Mouse (Mus musculus): ENCODE measurements around the gene Kif3c. TPM values are rescaled to one million over a fixed set of nuclear protein-coding genes. Genes with fewer than 3 reads are reported as not detected.

Kif3c gene
- polyA plus RNA-seq, 2 experiments: 10.4 to 15.7 TPM

- Histone ChIP-seq H3K9ac (ENCODE audit: low read depth, low read length, severe bottlenecking) (no peak overlapping the region), H3K4me1 (ENCODE audit: control insufficient read depth, insufficient read depth, low read length) (peaks cover 4% of the 10 kb centered on the region; the same call in 1 of the 2 replicates), H3K36me3 (ENCODE audit: control insufficient read depth, insufficient read depth, low read length) (no peaks in the 10 kb centered on the region), H3K9me3 (ENCODE audit: control insufficient read depth, low read length) (no peaks in the 10 kb centered on the region), H3K4me2 (replicated peaks; ENCODE audit: low read depth, low read length, severe bottlenecking) (no peak overlapping the region), H3K27ac (replicated peaks; ENCODE audit: low read depth, low read length) (no peak overlapping the region), H3K27me3 (ENCODE audit: control insufficient read depth, insufficient read depth, low read length) (no peaks in the 10 kb centered on the region), H3K4me3 (replicated peaks; ENCODE audit: low read length) (no peak overlapping the region)
- TF ChIP-seq POLR2A (IDR thresholded peaks at IDR 0.05; ENCODE audit: borderline replicate concordance, extremely low read depth, insufficient read depth, insufficient read length): no peak
- ATAC-seq (ENCODE audit: low FRiP score, low read depth): no peak
- WGBS: 85% methylated on average over 2 of the region's 2 CpGs
- DNase-seq (ENCODE audit: low spot score): no peak
Measured at GRCm38 (mm10) chr12:3360043-3360442, 4.9 kb upstream of the Kif3c start.

DNA sequence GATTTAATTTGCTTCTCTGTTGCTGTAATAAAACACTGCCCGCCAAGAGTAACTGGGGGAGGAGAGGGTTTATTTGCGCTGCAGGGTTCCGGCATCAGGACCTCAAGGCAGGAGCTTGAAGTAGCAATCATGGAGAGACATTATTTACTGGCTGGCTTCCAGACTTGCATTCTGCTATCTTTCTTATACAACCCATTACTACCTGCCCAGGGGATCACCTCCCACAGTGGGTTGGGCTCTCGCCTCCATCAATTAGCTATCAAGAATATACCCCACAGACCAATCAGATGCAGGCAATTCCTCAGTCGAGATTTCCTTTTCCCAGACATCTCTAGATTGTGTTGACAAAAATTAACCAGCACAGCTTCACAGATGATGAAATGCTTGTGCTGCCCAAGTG is 856 bp upstream of the Kif3c start:
- ATAC-seq (ENCODE audit: low FRiP score, low read depth): no peak
- Histone ChIP-seq H3K27ac (replicated peaks; ENCODE audit: low read depth, low read length) (peak overlapping the region; percentile 77; the same call in 1 of the 2 replicates), H3K4me2 (replicated peaks; ENCODE audit: low read depth, low read length, severe bottlenecking) (no peak overlapping the region), H3K9me3 (ENCODE audit: control insufficient read depth, low read length) (peaks cover 6% of the 10 kb centered on the region; the same call in 1 of the 2 replicates), H3K36me3 (ENCODE audit: control insufficient read depth, insufficient read depth, low read length) (peaks cover 10% of the 10 kb centered on the region), H3K4me1 (ENCODE audit: control insufficient read depth, insufficient read depth, low read length) (peaks cover 19% of the 10 kb centered on the region), H3K27me3 (ENCODE audit: control insufficient read depth, insufficient read depth, low read length) (no peaks in the 10 kb centered on the region), H3K4me3 (replicated peaks; ENCODE audit: low read length) (no peak overlapping the region), H3K9ac (ENCODE audit: low read depth, low read length, severe bottlenecking) (no peak overlapping the region)
- 79% methylated on average over 5 of the region's 5 CpGs for WGBS
- no peak for DNase-seq (ENCODE audit: low spot score)
- TF ChIP-seq POLR2A (IDR thresholded peaks at IDR 0.05; ENCODE audit: borderline replicate concordance, extremely low read depth, insufficient read depth, insufficient read length): no peak

GRCm38 (mm10) chr12:3365449-3366189 is 687 bp downstream of the Kif3c start:
- Histone ChIP-seq H3K36me3 (ENCODE audit: control insufficient read depth, insufficient read depth, low read length) (peaks cover 10% of the 10 kb centered on the region), H3K4me1 (ENCODE audit: control insufficient read depth, insufficient read depth, low read length) (peaks cover 21% of the 10 kb centered on the region), H3K4me2 (replicated peaks; ENCODE audit: low read depth, low read length, severe bottlenecking) (peak overlapping the region; percentile 95), H3K9me3 (ENCODE audit: control insufficient read depth, low read length) (peaks cover 6% of the 10 kb centered on the region; the same call in 1 of the 2 replicates), H3K4me3 (replicated peaks; ENCODE audit: low read length) (peak overlapping the region; percentile 81), H3K27ac (replicated peaks; ENCODE audit: low read depth, low read length) (peak overlapping the region; percentile 77), H3K27me3 (ENCODE audit: control insufficient read depth, insufficient read depth, low read length) (no peaks in the 10 kb centered on the region), H3K9ac (ENCODE audit: low read depth, low read length, severe bottlenecking) (peak overlapping the region; percentile 87)
- ATAC-seq (ENCODE audit: low FRiP score, low read depth): peak; percentile 11; the same call in 1 of the 2 replicates
- WGBS: 2% methylated on average over 30 of the region's 31 CpGs
- no peak for TF ChIP-seq POLR2A (IDR thresholded peaks at IDR 0.05; ENCODE audit: borderline replicate concordance, extremely low read depth, insufficient read depth, insufficient read length)
- DNase-seq (ENCODE audit: low spot score): no peak

DNA sequence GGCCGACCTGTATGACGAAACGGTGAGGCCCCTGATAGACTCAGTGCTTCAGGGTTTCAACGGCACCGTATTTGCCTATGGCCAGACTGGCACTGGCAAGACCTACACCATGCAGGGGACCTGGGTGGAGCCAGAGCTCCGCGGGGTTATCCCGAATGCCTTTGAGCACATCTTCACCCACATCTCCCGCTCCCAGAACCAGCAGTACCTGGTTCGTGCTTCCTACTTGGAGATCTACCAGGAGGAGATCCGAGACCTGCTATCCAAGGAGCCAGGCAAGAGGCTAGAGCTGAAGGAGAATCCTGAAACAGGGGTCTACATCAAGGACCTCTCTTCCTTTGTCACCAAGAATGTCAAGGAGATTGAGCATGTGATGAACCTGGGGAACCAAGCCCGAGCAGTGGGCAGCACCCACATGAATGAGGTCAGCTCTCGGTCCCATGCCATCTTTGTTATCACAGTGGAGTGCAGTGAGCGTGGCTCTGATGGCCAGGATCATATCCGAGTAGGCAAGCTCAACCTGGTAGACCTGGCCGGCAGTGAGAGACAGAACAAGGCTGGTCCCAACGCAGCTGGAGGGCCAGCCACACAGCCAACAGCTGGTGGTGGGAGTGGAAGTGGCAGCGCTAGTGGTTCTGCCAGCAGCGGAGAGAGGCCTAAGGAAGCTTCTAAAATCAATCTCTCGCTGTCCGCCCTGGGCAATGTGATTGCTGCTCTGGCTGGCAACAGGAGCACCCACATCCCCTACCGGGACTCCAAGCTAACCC is 1.4 kb downstream of the Kif3c start:
- Histone ChIP-seq H3K9ac (ENCODE audit: low read depth, low read length, severe bottlenecking) (peak overlapping the region; percentile 87; the same call in 1 of the 2 replicates), H3K4me2 (replicated peaks; ENCODE audit: low read depth, low read length, severe bottlenecking) (peak overlapping the region; percentile 95), H3K27me3 (ENCODE audit: control insufficient read depth, insufficient read depth, low read length) (no peaks in the 10 kb centered on the region), H3K4me3 (replicated peaks; ENCODE audit: low read length) (peak overlapping the region; percentile 81), H3K4me1 (ENCODE audit: control insufficient read depth, insufficient read depth, low read length) (peaks cover 25% of the 10 kb centered on the region), H3K27ac (replicated peaks; ENCODE audit: low read depth, low read length) (no peak overlapping the region), H3K36me3 (ENCODE audit: control insufficient read depth, insufficient read depth, low read length) (peaks cover 10% of the 10 kb centered on the region), H3K9me3 (ENCODE audit: control insufficient read depth, low read length) (peaks cover 6% of the 10 kb centered on the region; the same call in 1 of the 2 replicates)
- WGBS: 68% methylated on average over 22 of the region's 22 CpGs
- ATAC-seq (ENCODE audit: low FRiP score, low read depth): no peak
- TF ChIP-seq POLR2A (IDR thresholded peaks at IDR 0.05; ENCODE audit: borderline replicate concordance, extremely low read depth, insufficient read depth, insufficient read length): no peak
- no peak for DNase-seq (ENCODE audit: low spot score)

- ATAC-seq (ENCODE audit: low FRiP score, low read depth): no peak
Measured at GRCm38 (mm10) chr12:3366957-3367260, 2.0 kb downstream of the Kif3c start.

More at GRCm38 (mm10) chr12:3366957-3367260, 2.0 kb downstream of the Kif3c start:
- peaks cover 10% of the 10 kb centered on the region for H3K36me3 ChIP-seq (ENCODE audit: control insufficient read depth, insufficient read depth, low read length)
- WGBS: 96% methylated on average over 14 of the region's 14 CpGs
- H3K27me3 ChIP-seq (ENCODE audit: control insufficient read depth, insufficient read depth, low read length): no peaks in the 10 kb centered on the region
- H3K9ac ChIP-seq (ENCODE audit: low read depth, low read length, severe bottlenecking): no peak overlapping the region
- no peak overlapping the region for H3K27ac ChIP-seq (replicated peaks; ENCODE audit: low read depth, low read length)
- TF ChIP-seq POLR2A (IDR thresholded peaks at IDR 0.05; ENCODE audit: borderline replicate concordance, extremely low read depth, insufficient read depth, insufficient read length): no peak
- DNase-seq (ENCODE audit: low spot score): no peak
- H3K4me1 ChIP-seq (ENCODE audit: control insufficient read depth, insufficient read depth, low read length): peaks cover 25% of the 10 kb centered on the region
- peaks cover 6% of the 10 kb centered on the region; the same call in 1 of the 2 replicates for H3K9me3 ChIP-seq (ENCODE audit: control insufficient read depth, low read length)
- no peak overlapping the region for H3K4me3 ChIP-seq (replicated peaks; ENCODE audit: low read length)
- H3K4me2 ChIP-seq (replicated peaks; ENCODE audit: low read depth, low read length, severe bottlenecking): no peak overlapping the region
